Mouse (Mus musculus) heart, postnatal 14 days (tissue): ENCODE data around the gene Ccdc130. TPM values are rescaled to one million over a fixed set of nuclear protein-coding genes. Genes with fewer than 3 reads are reported as not detected.

ENCODE experiments used
- DNase-seq, 2 experiments: peaks; one replicate each; pipeline ENCODE4 v3.0.0; 2021 to 2022
- intact Hi-C: fragments of 180-260 bp; cut with DNase I; formaldehyde crosslinking; loops from one replicate; pipeline ENCODE4 v1.15.1; 2025
- total RNA-seq, 2 experiments: library from RNA; stranded (reverse); gene quantifications; 2 replicates each; pipeline ENCODE4 v1.2.3; 2021

Gene Ccdc130
- total RNA-seq, 2 experiments from 2014 or later: 8.1 to 10.9 TPM

- intact Hi-C loops: no loop called here
- DNase-seq: no peak
Measured at GRCm38 (mm10) chr8:84241821-84242220, 28.4 kb downstream of the Ccdc130 start.

GRCm38 (mm10) chr8:84241167-84241566, 29.0 kb downstream of the Ccdc130 start:
- intact Hi-C loops: no loop called here
- no peak for DNase-seq

GRCm38 (mm10) chr8:84237542-84238229, 32.5 kb downstream of the Ccdc130 start:
- intact Hi-C loops: loop anchor here (10.0 kb wide), 1 partner anchor 47 kb away; no protein-coding TSS in a partner anchor
- DNase-seq: no peak

GRCm38 (mm10) chr8:84236998-84237473, 33.1 kb downstream of the Ccdc130 start, which contains the start of gene Zswim4:
TSS of gene Zswim4 (minus strand) at chr8:84237055.
- peak; percentile 96 to 97 for DNase-seq
- intact Hi-C loops: loop anchor here (10.0 kb wide), 1 partner anchor 48 kb away; no protein-coding TSS in a partner anchor

- intact Hi-C loops: loop anchor here (10.0 kb wide), 1 partner anchor 48 kb away; no protein-coding TSS in a partner anchor
- peak in 1 of 2 experiments; percentile 18 for DNase-seq
Measured at GRCm38 (mm10) chr8:84236410-84236997, 33.7 kb downstream of the Ccdc130 start.

GRCm38 (mm10) chr8:84235746-84236409, 34.3 kb downstream of the Ccdc130 start:
- intact Hi-C loops: loop anchor here (10.0 kb wide), 1 partner anchor 49 kb away; no protein-coding TSS in a partner anchor
- peak in 1 of 2 experiments; percentile 18 for DNase-seq

GRCm38 (mm10) chr8:84233055-84233454, 37.1 kb downstream of the Ccdc130 start:
- DNase-seq: no peak
- intact Hi-C loops: loop anchor here (10.0 kb wide), 1 partner anchor 52 kb away; no protein-coding TSS in a partner anchor

- no peak for DNase-seq
- intact Hi-C loops: loop anchor here (10.0 kb wide), 1 partner anchor 54 kb away; no protein-coding TSS in a partner anchor
Measured at GRCm38 (mm10) chr8:84230735-84231134, 39.4 kb downstream of the Ccdc130 start.

GRCm38 (mm10) chr8:84223322-84224029, 46.7 kb downstream of the Ccdc130 start:
- no peak for DNase-seq
- intact Hi-C loops: no loop called here

GRCm38 (mm10) chr8:84222566-84223165, 47.5 kb downstream of the Ccdc130 start:
- intact Hi-C loops: no loop called here
- DNase-seq: no peak

GRCm38 (mm10) chr8:84220105-84220504, 50.1 kb downstream of the Ccdc130 start:
- intact Hi-C loops: no loop called here
- no peak for DNase-seq

GRCm38 (mm10) chr8:84218143-84218542, 52.0 kb downstream of the Ccdc130 start:
- intact Hi-C loops: no loop called here
- DNase-seq: no peak

- intact Hi-C loops: no loop called here
- no peak for DNase-seq
Measured at GRCm38 (mm10) chr8:84217206-84217605, 53.0 kb downstream of the Ccdc130 start.

GRCm38 (mm10) chr8:84213277-84213676, 56.9 kb downstream of the Ccdc130 start:
- intact Hi-C loops: no loop called here
- no peak for DNase-seq

GRCm38 (mm10) chr8:84211881-84212563, 58.2 kb downstream of the Ccdc130 start:
- intact Hi-C loops: loop anchor here (1.0 kb wide), 1 partner anchor 26 kb away; no protein-coding TSS in a partner anchor
- DNase-seq: no peak

- peak in 1 of 2 experiments; percentile 56 for DNase-seq
- intact Hi-C loops: loop anchor here (1.0 kb wide), 1 partner anchor 25 kb away; no protein-coding TSS in a partner anchor
Measured at GRCm38 (mm10) chr8:84211202-84211601, 59.0 kb downstream of the Ccdc130 start.

- intact Hi-C loops: no loop called here
- DNase-seq: peak; percentile 84 to 92
Measured at GRCm38 (mm10) chr8:84210167-84210791, 59.9 kb downstream of the Ccdc130 start.
